ENCODE assay signal across 38 mouse cellular contexts in genomic region chr1:172847044-172847761, GRCm38 (mm10). TPM values are rescaled to one million over a fixed set of nuclear protein-coding genes. Genes with fewer than 3 reads are reported as not detected.
A peak's percentile ranks its signal among the peaks of the same experiment; 100 is the strongest.
DNase-seq lines count a peak whose midpoint lies in the region; ATAC-seq and TF ChIP-seq lines count a peak whose summit lies in the region.
"Had no signal": no experiment of that assay in that cellular context is flagged by ENCODE, and none has a peak within 500 bp of the region (broad histone marks: within the 10 kb centered on the region; RNA-seq: fewer than 3 reads in every experiment).

No protein-coding gene starts in this region.

- H3K4me3 ChIP-seq in forebrain, postnatal 0 days (ENCODE audit: low read depth, low read length): no peak overlapping the region
- H3K4me3 ChIP-seq in forebrain, embryonic 12.5 days (replicated peaks): no peak overlapping the region
- H3K4me3 ChIP-seq in layer of hippocampus, adult 2 months: no peak overlapping the region
- no peak overlapping the region for H3K4me3 ChIP-seq in neural tube, embryonic 12.5 days
- H3K4me3 ChIP-seq in neural tube, embryonic 15.5 days (replicated peaks): no peak overlapping the region
- H3K4me3 ChIP-seq: embryonic facial prominence, embryonic 13.5 days; forebrain, embryonic 10.5 days; heart, embryonic 13.5 days; intestine, embryonic 15.5 days; limb, embryonic 10.5 days; limb, embryonic 15.5 days; liver, embryonic 13.5 days had no signal

- DNase-seq in forebrain, postnatal 0 days: peak; percentile 4
- peak; percentile 10 to 14 for DNase-seq in layer of hippocampus, adult 2 months (ENCODE audit: low spot score in 2 of 2)
- DNase-seq in layer of hippocampus, adult 11-12 months (ENCODE audit: low spot score): no peak
- DNase-seq: adrenal gland, adult 8-10 months; cerebellum, adult 11 months; cerebellum, adult 9-10 months; cerebellum, postnatal 36 days; heart, postnatal 10 days; kidney, adult 2 months; kidney, postnatal 36 days; liver, embryonic 13.5 days; lung, adult 18-20 months; lung, postnatal 4 days; midbrain, embryonic 14.5 days; right cerebral cortex, postnatal 4 days; thymus, adult 18-20 months; thymus, postnatal 25 days had no signal

- TF ChIP-seq CTCF in forebrain, postnatal 0 days (IDR thresholded peaks at IDR 0.05; ENCODE audit: low read depth): no peak
- TF ChIP-seq CTCF in layer of hippocampus, adult 2 months (conservative IDR thresholded peaks at IDR 0.05): no peak

- H3K4me1 ChIP-seq in forebrain, postnatal 0 days (ENCODE audit: insufficient read depth): no peaks in the 10 kb centered on the region
- no peaks in the 10 kb centered on the region for H3K4me1 ChIP-seq in forebrain, embryonic 12.5 days
- no peaks in the 10 kb centered on the region for H3K4me1 ChIP-seq in neural tube, embryonic 12.5 days
- H3K4me1 ChIP-seq in neural tube, embryonic 15.5 days: no peaks in the 10 kb centered on the region
- H3K4me1 ChIP-seq: embryonic facial prominence, embryonic 13.5 days; forebrain, embryonic 10.5 days; heart, embryonic 13.5 days; intestine, embryonic 15.5 days; limb, embryonic 10.5 days; limb, embryonic 15.5 days; liver, embryonic 13.5 days had no signal

- H3K27ac ChIP-seq in forebrain, postnatal 0 days (ENCODE audit: low read depth, low read length): no peak overlapping the region
- no peak overlapping the region for H3K27ac ChIP-seq in forebrain, embryonic 12.5 days
- no peak overlapping the region for H3K27ac ChIP-seq in layer of hippocampus, adult 2 months
- no peak overlapping the region for H3K27ac ChIP-seq in neural tube, embryonic 12.5 days
- no peak overlapping the region for H3K27ac ChIP-seq in neural tube, embryonic 15.5 days (replicated peaks)
- H3K27ac ChIP-seq: embryonic facial prominence, embryonic 13.5 days; forebrain, embryonic 10.5 days; heart, embryonic 13.5 days; intestine, embryonic 15.5 days; limb, embryonic 10.5 days; limb, embryonic 15.5 days; liver, embryonic 13.5 days; stomach, postnatal 0 days had no signal

- no peak overlapping the region for H3K4me2 ChIP-seq in forebrain, postnatal 0 days (ENCODE audit: low read depth)
- H3K4me2 ChIP-seq in forebrain, embryonic 12.5 days: no peak overlapping the region
- no peak overlapping the region for H3K4me2 ChIP-seq in neural tube, embryonic 12.5 days (replicated peaks)
- no peak overlapping the region for H3K4me2 ChIP-seq in neural tube, embryonic 15.5 days
- H3K4me2 ChIP-seq: embryonic facial prominence, embryonic 13.5 days; heart, embryonic 13.5 days; intestine, embryonic 15.5 days; limb, embryonic 15.5 days; liver, embryonic 13.5 days had no signal

- no peaks in the 10 kb centered on the region for H3K36me3 ChIP-seq in forebrain, postnatal 0 days (ENCODE audit: insufficient read depth)
- H3K36me3 ChIP-seq in forebrain, embryonic 12.5 days (replicated peaks): no peaks in the 10 kb centered on the region
- no peaks in the 10 kb centered on the region for H3K36me3 ChIP-seq in neural tube, embryonic 12.5 days
- H3K36me3 ChIP-seq in neural tube, embryonic 15.5 days: no peaks in the 10 kb centered on the region
- H3K36me3 ChIP-seq: embryonic facial prominence, embryonic 13.5 days; forebrain, embryonic 10.5 days; G1E; heart, embryonic 13.5 days; intestine, embryonic 15.5 days; limb, embryonic 10.5 days; limb, embryonic 15.5 days; liver, embryonic 13.5 days had no signal

- no peaks in the 10 kb centered on the region for H3K9me3 ChIP-seq in forebrain, postnatal 0 days (ENCODE audit: low read length)
- H3K9me3 ChIP-seq in forebrain, embryonic 12.5 days: no peaks in the 10 kb centered on the region
- H3K9me3 ChIP-seq in neural tube, embryonic 12.5 days: no peaks in the 10 kb centered on the region
- H3K9me3 ChIP-seq in neural tube, embryonic 15.5 days (replicated peaks): no peaks in the 10 kb centered on the region
- H3K9me3 ChIP-seq: embryonic facial prominence, embryonic 13.5 days; forebrain, embryonic 10.5 days; heart, embryonic 13.5 days; intestine, embryonic 15.5 days; limb, embryonic 10.5 days; limb, embryonic 15.5 days; liver, embryonic 13.5 days had no signal

- no peaks in the 10 kb centered on the region for H3K27me3 ChIP-seq in forebrain, postnatal 0 days (ENCODE audit: insufficient read depth, low read length)
- no peaks in the 10 kb centered on the region for H3K27me3 ChIP-seq in forebrain, embryonic 12.5 days
- H3K27me3 ChIP-seq in neural tube, embryonic 12.5 days (replicated peaks): no peaks in the 10 kb centered on the region
- no peaks in the 10 kb centered on the region for H3K27me3 ChIP-seq in neural tube, embryonic 15.5 days (replicated peaks)
- H3K27me3 ChIP-seq: embryonic facial prominence, embryonic 13.5 days; heart, embryonic 13.5 days; intestine, embryonic 15.5 days; limb, embryonic 15.5 days; liver, embryonic 13.5 days had no signal

- ATAC-seq in forebrain, postnatal 0 days: no peak
- ATAC-seq in forebrain, embryonic 12.5 days (ENCODE audit: low FRiP score): no peak
- peak; percentile 77 for ATAC-seq in neural tube, embryonic 12.5 days (ENCODE audit: low FRiP score, low read depth)
- no peak for ATAC-seq in neural tube, embryonic 15.5 days (ENCODE audit: low FRiP score)
- ATAC-seq in granulocyte monocyte progenitor cell, adult 5-6 weeks (replicated peaks; ENCODE audit: poor library complexity, severe bottlenecking): no peak
- ATAC-seq: forebrain, embryonic 16.5 days; intestine, embryonic 15.5 days; lung, postnatal 0 days had no signal

- H3K9ac ChIP-seq in forebrain, postnatal 0 days: no peak overlapping the region
- no peak overlapping the region for H3K9ac ChIP-seq in forebrain, embryonic 12.5 days
- H3K9ac ChIP-seq in neural tube, embryonic 12.5 days: no peak overlapping the region
- H3K9ac ChIP-seq in neural tube, embryonic 15.5 days (replicated peaks): no peak overlapping the region
- H3K9ac ChIP-seq: embryonic facial prominence, embryonic 13.5 days; heart, embryonic 13.5 days; intestine, embryonic 15.5 days; limb, embryonic 15.5 days; liver, embryonic 13.5 days had no signal

- WGBS in forebrain, postnatal 0 days: 48% methylated on average over 2 of the region's 2 CpGs
- WGBS in forebrain, embryonic 12.5 days: 78% methylated on average over 2 of the region's 2 CpGs
- WGBS in neural tube, embryonic 12.5 days: 37% methylated on average over 2 of the region's 2 CpGs
- 27% methylated on average over 2 of the region's 2 CpGs for WGBS in neural tube, embryonic 15.5 days

RNA-seq across cellular contexts. Expression of gene Apcs, which starts 47.6 kb away (rescaled TPM):
- not detected in 2 replicates for total RNA-seq in forebrain, postnatal 0 days (2014; rRNA removed)
- polyA plus RNA-seq in forebrain, postnatal 0 days (2015; fragmentation: Nextera tagmentation; extraction: Ambion mirVana): not detected in 2 replicates
- polyA plus RNA-seq in forebrain, embryonic 12.5 days (2016; fragmentation: Nextera tagmentation; extraction: Ambion mirVana): not detected in 2 replicates
- total RNA-seq in layer of hippocampus, adult 2 months (2021): not detected
- polyA plus RNA-seq in neural tube, embryonic 12.5 days (2016; fragmentation: Nextera tagmentation; extraction: Ambion mirVana): not detected in 2 replicates
- polyA plus RNA-seq in neural tube, embryonic 15.5 days (2015; fragmentation: Nextera tagmentation; extraction: Ambion mirVana): not detected in 2 replicates
- not detected in 2 replicates for total RNA-seq in granulocyte monocyte progenitor cell, adult 5-6 weeks (2014; fragmentation: Nextera tagmentation)
- not detected in 2 replicates for total RNA-seq in granulocyte monocyte progenitor cell, adult 5-6 weeks (2017)
- total RNA-seq: adrenal gland, adult 8-10 months; G1E; gastrocnemius, adult 8-10 months; heart, adult 8-10 months; heart, postnatal 10 days; hematopoietic stem cell, adult 5-6 weeks; left cerebral cortex, postnatal 10 days; megakaryocyte-erythroid progenitor cell, adult 5-6 weeks; monocyte, adult 5-6 weeks had no signal
- polyA plus RNA-seq: embryonic facial prominence, embryonic 13.5 days; forebrain, embryonic 10.5 days; forebrain, embryonic 16.5 days; G1E; heart, embryonic 13.5 days; kidney, adult 2 months; limb, embryonic 10.5 days; limb, embryonic 15.5 days; midbrain, embryonic 14.5 days; spleen, adult 2 months had no signal
